Mouse (Mus musculus): Measurements from ENCODE around the gene Slc6a18. TPM values are rescaled to one million over a fixed set of nuclear protein-coding genes. Genes with fewer than 3 reads are reported as not detected.
A peak's percentile ranks its signal among the peaks of the same experiment; 100 is the strongest.

Slc6a18 gene
- total and polyA plus RNA-seq, 3 experiments = not detected

- no peaks in the 10 kb centered on the region for H3K36me3 ChIP-seq (ENCODE audit: control insufficient read depth in 1 of 2, insufficient read depth in 2 of 2, low read length in 2 of 2)
- H3K9ac ChIP-seq (ENCODE audit: control insufficient read depth, low read depth, low read length, poor library complexity, severe bottlenecking) = no peak overlapping the region
- no peaks in the 10 kb centered on the region for H3K79me2 ChIP-seq (ENCODE audit: control insufficient read depth, insufficient read depth, low read length, poor library complexity)
- H3K4me3 ChIP-seq (ENCODE audit: control insufficient read depth in 1 of 2, insufficient read depth in 1 of 2, low read depth in 2 of 2, low read length in 2 of 2) = no peak overlapping the region
- no peak overlapping the region for H3K27ac ChIP-seq (ENCODE audit: control insufficient read depth, low read depth, low read length)
- no peak for DNase-seq (ENCODE audit: low read depth, low spot score)
- no peak for TF ChIP-seq RCOR1 (IDR thresholded peaks at IDR 0.05; ENCODE audit: low read depth, low read length)
- TF ChIP-seq ZMIZ1 (IDR thresholded peaks at IDR 0.05; ENCODE audit: low read depth, low read length) = no peak
- TF ChIP-seq NRF1 (IDR thresholded peaks at IDR 0.05; ENCODE audit: insufficient read depth, low read depth, low read length, poor library complexity, severe bottlenecking) = no peak
- H3K4me1 ChIP-seq (ENCODE audit: control insufficient read depth in 1 of 2, insufficient read depth in 2 of 2, low read length in 2 of 2) = no peaks in the 10 kb centered on the region
- no peaks in the 10 kb centered on the region for H3K9me3 ChIP-seq (replicated peaks; ENCODE audit: insufficient read depth, low read length)
- no peaks in the 10 kb centered on the region for H3K27me3 ChIP-seq (ENCODE audit: control insufficient read depth in 1 of 2, insufficient read depth in 2 of 2, low read length in 2 of 2)
Measured at GRCm38 (mm10) chr13:73637826-73638225, 40.0 kb downstream of the Slc6a18 start.

DNA sequence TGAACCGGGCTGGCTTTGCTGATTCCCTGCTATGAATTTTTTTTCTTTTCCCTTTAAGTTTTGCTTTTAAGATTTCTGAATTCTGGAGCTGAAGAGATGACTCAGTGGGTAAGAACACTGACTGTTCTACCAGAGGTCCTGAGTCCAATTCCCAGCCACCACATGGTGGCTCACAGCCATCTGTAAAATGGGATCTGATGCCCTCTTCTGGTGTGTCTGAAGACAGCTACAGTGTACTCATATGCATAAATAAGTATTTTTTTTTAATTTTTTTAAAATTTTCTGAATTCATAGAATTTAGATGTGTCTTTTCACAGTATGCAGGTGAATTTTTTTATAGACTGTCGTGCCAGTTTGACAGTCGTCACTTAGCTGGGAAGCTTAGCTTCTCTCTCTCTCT is 46.0 kb downstream of the Slc6a18 start:
- no peak for DNase-seq (ENCODE audit: low read depth, low spot score)

DNA sequence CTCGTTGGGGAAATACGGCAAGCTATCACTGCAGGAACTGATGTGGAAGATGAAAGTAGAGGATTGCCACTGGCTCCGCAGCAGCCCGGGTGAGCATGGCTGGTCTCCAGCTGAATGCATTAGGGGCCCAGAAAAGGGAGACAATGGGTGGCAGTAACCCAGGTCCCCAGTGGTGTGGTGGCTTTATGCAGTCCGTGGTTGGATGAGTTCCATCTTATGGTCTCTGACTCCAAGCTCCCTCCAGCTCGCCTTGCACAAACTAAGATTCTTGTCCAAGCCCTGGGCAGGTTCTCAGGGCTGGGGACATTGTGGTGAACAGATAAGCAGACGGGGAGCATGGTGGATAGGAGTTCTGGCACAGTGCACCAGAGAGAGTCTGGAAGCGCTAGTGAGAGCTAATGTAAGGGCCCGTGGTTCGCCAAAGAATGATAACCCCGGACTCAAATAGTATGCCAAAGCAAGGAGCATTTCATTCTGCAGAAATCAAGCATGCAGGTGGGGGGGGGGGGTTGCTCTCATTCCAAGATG is 49.2 kb downstream of the Slc6a18 start:
- Histone ChIP-seq H3K79me2 (ENCODE audit: control insufficient read depth, insufficient read depth, low read length, poor library complexity) (no peaks in the 10 kb centered on the region), H3K4me3 (ENCODE audit: control insufficient read depth in 1 of 2, insufficient read depth in 1 of 2, low read depth in 2 of 2, low read length in 2 of 2) (peak overlapping the region in 1 of 2 experiments; percentile 17; a peak in 1 of 4 replicates), H3K9ac (ENCODE audit: control insufficient read depth, low read depth, low read length, poor library complexity, severe bottlenecking) (no peak overlapping the region; the same call in 1 of the 2 replicates), H3K36me3 (ENCODE audit: control insufficient read depth in 1 of 2, insufficient read depth in 2 of 2, low read length in 2 of 2) (peaks cover 0 to 6% of the 10 kb centered on the region in 2 experiments; a peak in 2 of 4 replicates), H3K4me1 (ENCODE audit: control insufficient read depth in 1 of 2, insufficient read depth in 2 of 2, low read length in 2 of 2) (peaks cover 0 to 24% of the 10 kb centered on the region in 2 experiments; a peak in 2 of 4 replicates), H3K9me3 (replicated peaks; ENCODE audit: insufficient read depth, low read length) (no peaks in the 10 kb centered on the region), H3K27ac (ENCODE audit: control insufficient read depth, low read depth, low read length) (no peak overlapping the region), H3K27me3 (ENCODE audit: control insufficient read depth in 1 of 2, insufficient read depth in 2 of 2, low read length in 2 of 2) (no peaks in the 10 kb centered on the region)
- peak; percentile 64 for DNase-seq (ENCODE audit: low read depth, low spot score)
- TF ChIP-seq TAL1 (IDR thresholded peaks at IDR 0.05; ENCODE audit: low read length) (0 out of 2 replicates have a peak, but pooled peaks have one; percentile 4), MYC (IDR thresholded peaks at IDR 0.05; ENCODE audit: low read depth, low read length) (0 out of 2 replicates have a peak, but pooled peaks have one; percentile 31), MXI1 (IDR thresholded peaks at IDR 0.05; ENCODE audit: low read depth, low read length) (peak; percentile 25; the same call in 1 of the 2 replicates), ETS1 (IDR thresholded peaks at IDR 0.05; ENCODE audit: low read depth, low read length) (peak; percentile 46; the same call in 1 of the 2 replicates), NELFE (IDR thresholded peaks at IDR 0.05; ENCODE audit: low read depth, low read length) (no peak), TCF12 (IDR thresholded peaks at IDR 0.05; ENCODE audit: low read depth, low read length) (peak; percentile 30; the same call in 1 of the 2 replicates), CTCF (IDR thresholded peaks at IDR 0.05 in 2 of 3, conservative IDR thresholded peaks at IDR 0.05 in 1 of 3; ENCODE audit: control insufficient read depth in 1 of 3, insufficient read depth in 1 of 3, low read depth in 2 of 3, low read length in 3 of 3, poor library complexity in 1 of 3, severe bottlenecking in 1 of 3) (no peak), EP300 (IDR thresholded peaks at IDR 0.05; ENCODE audit: low read depth in 1 of 2, low read length in 2 of 2) (peak; percentile 14 to 47; a peak in 3 of 4 replicates), GATA1 (IDR thresholded peaks at IDR 0.05; ENCODE audit: low read depth, low read length) (peak; percentile 50; the same call in 1 of the 2 replicates), MAZ (IDR thresholded peaks at IDR 0.05; ENCODE audit: low read depth, low read length) (peak; percentile 50; the same call in 1 of the 2 replicates), SIN3A (IDR thresholded peaks at IDR 0.05; ENCODE audit: low read length) (0 out of 2 replicates have a peak, but pooled peaks have one; percentile 30)

More for the DNA sequence above, 46.0 kb downstream of the Slc6a18 start:
- Histone ChIP-seq H3K4me3 (ENCODE audit: control insufficient read depth in 1 of 2, insufficient read depth in 1 of 2, low read depth in 2 of 2, low read length in 2 of 2) (no peak overlapping the region), H3K36me3 (ENCODE audit: control insufficient read depth in 1 of 2, insufficient read depth in 2 of 2, low read length in 2 of 2) (peaks cover 0 to 6% of the 10 kb centered on the region in 2 experiments; a peak in 2 of 4 replicates), H3K27ac (ENCODE audit: control insufficient read depth, low read depth, low read length) (no peak overlapping the region), H3K79me2 (ENCODE audit: control insufficient read depth, insufficient read depth, low read length, poor library complexity) (no peaks in the 10 kb centered on the region), H3K4me1 (ENCODE audit: control insufficient read depth in 1 of 2, insufficient read depth in 2 of 2, low read length in 2 of 2) (peaks cover 0 to 24% of the 10 kb centered on the region in 2 experiments; a peak in 2 of 4 replicates), H3K9ac (ENCODE audit: control insufficient read depth, low read depth, low read length, poor library complexity, severe bottlenecking) (no peak overlapping the region), H3K27me3 (ENCODE audit: control insufficient read depth in 1 of 2, insufficient read depth in 2 of 2, low read length in 2 of 2) (no peaks in the 10 kb centered on the region), H3K9me3 (replicated peaks; ENCODE audit: insufficient read depth, low read length) (no peaks in the 10 kb centered on the region)
- TF ChIP-seq CTCF (IDR thresholded peaks at IDR 0.05 in 2 of 3, conservative IDR thresholded peaks at IDR 0.05 in 1 of 3; ENCODE audit: control insufficient read depth in 1 of 3, insufficient read depth in 1 of 3, low read depth in 2 of 3, low read length in 3 of 3, poor library complexity in 1 of 3, severe bottlenecking in 1 of 3) (peak in 2 of 3 experiments; percentile 8 to 9; a peak in 1 of 6 replicates), E2F4 (IDR thresholded peaks at IDR 0.05; ENCODE audit: borderline replicate concordance, low read depth, low read length) (no peak), ETS1 (IDR thresholded peaks at IDR 0.05; ENCODE audit: low read depth, low read length) (no peak)

Data from MEL (cell line).